Mouse (Mus musculus) cerebellum, postnatal 25 days (tissue): ENCODE data around the gene Dnajc7.
"Not testable (repeated sequence)": the region's sequence is repeated elsewhere in the genome, so short reads cannot be mapped to it uniquely, and the experiment has no call there.

Experiments used
- DNase-seq, 2 experiments: peaks; one replicate each; pipeline ENCODE4 v3.0.0; 2021; ENCODE audit warnings: mixed read lengths in 2 of 2

Dnajc7 gene

DNA sequence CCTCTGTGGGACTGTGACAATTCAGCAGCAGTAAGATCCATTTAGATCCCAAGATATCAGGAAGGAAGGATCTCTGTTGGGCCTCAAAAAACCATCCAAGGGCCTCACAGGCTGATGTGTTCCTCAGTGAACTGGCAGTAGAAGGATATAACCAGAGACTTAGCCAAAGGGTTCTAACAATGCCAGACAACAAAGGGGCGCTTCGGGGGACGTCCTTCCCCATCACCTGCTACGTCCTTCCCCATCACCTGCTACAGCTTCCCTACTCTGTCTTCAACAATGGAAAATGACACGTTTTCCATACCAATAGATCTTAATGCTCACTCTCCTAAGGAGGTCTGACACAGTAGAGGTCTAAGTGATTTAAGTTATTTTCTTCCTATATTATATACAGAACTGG is 3.6 kb downstream of the Dnajc7 start:
- DNase-seq, result no peak

DNA sequence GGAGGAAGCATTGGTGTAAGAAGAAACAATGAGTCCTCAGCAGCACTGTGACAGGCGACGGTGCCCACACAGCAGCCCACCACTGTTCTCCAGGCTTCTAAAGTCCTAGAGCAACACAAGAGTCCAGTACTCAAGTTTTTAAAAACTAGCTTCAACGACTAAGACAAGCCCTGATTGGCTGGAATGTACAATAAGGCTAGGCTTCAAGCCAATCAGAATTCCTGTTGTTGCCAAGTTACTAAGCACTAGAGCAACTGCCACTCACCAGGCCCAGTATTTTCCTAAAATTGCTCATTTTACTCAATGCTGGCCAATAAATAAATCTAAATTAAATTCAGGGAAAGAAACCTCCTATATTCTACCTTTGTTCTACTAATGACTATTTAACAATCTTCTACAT is 6.7 kb downstream of the Dnajc7 start:
- no peak for DNase-seq

DNA sequence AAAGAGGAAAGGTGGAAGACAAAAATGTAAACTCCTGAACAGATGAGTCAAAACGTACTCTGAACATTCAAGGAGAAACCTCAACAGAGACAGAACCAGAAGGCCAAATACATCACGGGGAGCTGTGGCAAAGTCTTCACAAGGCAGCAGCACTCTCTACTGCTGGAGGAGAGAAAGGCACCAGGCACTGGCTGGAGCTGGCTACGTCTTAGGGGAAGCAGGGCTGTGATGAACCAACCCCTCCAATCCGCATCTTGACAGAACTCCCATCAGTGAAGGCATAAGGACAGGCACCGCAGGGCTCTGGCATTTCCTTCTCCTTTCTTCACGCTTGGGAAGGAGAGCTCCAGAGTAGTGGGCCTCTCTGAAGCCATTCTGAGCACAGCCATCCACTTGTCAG is 8.3 kb downstream of the Dnajc7 start:
- peak in 1 of 2 experiments; percentile 61 for DNase-seq

DNA sequence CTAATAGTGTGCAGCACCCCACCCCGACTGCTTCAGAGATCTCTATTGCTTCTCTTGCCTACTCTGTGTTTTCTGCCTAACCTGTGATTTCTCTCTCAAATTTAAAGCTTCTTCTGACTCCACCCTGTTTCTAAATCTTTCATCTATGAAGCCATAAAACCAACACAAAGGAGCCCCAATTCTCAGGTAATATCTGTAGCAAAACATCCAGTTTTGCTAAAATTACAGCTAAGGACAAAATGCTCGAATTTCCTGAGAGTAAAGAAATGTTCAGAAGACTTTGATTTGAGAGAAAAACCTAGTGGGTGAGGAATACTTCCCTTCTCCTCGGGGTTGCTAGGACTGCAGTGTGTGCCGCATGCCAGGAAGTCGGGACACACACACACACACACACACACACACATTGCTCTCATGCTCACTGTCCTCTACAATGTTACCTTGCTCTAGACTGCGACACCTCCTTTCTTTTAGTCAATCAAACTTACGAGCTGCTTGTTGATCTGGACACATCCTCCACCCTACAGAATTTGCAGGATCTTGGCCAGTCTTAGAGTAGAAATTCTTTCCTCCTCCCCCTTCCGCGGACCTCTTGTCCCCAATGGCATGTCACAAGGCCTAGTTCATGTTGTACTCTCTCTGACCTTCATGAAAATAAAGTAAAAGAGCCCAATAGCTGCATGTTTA is 9.8 kb downstream of the Dnajc7 start:
- no peak for DNase-seq

DNA sequence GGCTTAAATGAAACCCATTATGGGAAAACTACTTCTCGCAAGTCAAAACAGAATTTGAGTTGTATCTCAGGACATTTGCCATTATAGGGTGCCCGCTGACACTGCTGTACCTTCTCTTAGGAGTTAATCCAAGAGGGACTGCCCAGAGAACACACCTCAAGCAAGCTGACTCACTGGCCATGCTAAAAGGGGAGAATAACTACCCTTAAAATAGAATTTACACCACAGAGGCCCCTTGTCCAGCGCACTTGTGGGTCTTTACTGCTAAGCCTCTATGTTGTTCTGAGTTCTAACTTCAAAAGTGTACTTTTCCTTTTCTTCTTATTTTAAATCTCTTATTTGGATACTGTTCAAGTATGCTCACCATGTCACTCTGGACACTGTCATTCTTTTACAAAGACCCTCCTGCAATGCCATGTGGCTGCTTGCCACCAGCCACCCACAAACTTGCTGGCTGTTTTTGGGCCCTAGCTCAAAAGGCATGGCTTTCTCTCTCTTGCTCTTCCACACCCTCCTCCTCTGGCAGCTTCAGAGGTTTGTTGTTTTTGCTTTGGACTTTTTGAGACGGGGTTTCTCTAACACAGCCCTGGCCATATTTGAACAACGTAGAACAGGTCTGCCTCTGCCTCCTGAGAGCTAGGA is 10.5 kb downstream of the Dnajc7 start:
- DNase-seq, result no peak

DNA sequence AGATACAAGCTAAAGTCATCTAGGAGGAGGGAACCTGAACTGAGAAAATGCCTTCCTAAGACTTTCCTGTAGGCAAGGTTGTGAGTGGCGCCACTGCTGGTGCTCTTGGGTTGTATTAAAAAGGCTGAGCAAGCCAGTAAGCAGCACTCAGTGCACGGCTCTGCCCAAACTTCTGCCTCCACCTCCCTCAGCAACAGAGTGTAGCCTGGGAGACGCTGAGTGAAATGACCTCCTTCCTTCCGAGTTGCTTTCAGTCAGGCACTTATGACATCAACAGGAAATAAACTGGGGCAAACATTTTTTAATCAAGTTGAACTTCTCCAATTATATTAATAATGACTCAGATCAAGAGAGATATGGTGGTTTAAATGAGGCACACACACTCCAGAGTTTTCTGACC is 11.2 kb downstream of the Dnajc7 start:
- no peak for DNase-seq

DNA sequence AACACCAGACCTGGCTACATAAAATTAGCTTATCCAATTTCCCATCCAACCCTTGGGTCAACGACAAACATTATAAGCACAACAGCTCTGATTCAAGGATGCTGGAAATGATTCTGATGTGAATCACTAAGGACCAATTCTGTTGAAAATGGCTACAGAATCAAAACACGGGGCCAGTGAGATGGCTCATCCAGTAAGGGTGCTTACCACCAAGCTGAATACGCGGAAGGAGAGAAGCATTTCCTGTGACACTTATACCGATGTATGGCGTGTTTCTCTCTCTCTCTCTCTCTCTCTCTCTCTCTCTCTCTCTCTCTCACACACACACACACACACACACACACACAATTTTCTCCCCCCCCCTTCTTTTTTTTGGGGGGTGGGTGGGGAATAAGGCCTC is 12.8 kb downstream of the Dnajc7 start:
- no peak for DNase-seq

DNA sequence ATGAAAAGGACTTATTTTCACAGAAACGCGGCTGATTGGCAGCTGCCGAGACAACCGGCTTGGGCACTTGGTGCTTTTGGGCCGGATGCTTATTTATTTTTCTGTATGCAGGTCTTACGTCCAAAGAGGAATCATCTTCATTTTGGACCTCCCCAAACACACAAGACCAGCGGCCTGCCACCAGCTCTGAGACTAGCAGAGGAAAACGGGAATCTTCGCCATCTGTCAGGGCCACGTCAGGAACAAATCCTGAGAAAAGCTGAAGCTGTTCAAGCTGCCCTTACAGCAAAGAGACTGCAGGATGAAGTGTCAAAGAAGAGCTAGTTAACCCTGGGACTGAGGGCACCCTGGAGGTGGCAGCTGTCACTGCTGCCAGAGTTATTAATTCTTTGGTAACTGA is 14.5 kb downstream of the Dnajc7 start:
- DNase-seq, result peak; percentile 60 to 67

DNA sequence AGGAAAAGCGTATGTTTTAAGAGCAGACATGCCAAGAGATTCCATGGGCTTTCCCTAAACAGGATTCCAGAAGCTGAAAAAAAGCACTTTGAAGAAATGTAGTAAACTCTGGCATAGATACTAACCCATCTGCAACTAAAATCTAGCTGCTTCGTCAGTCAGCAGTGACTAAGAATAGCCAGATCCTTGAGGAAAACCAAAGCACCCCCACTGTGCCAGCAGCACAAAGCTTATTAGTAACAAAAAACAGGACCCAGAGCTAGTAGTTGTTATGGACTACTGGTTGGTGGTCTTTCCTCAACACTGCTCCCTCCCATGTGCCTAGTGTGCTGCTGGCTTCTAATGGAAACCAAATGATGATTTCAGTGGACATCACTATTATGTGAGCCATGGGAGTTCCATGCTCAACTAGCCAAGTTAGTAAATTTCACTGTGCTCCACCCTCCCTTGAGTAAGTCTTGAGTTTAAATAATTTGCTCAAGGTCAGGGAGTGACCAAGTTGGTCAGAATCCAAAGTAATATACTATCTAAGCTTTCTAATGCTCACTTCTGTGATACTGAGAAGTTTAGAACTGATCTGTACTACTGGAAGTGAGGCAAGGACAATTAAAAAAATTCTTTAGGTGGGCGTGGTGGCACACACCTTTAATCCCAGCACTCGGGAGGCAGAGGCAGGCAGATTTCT is 15.5 kb downstream of the Dnajc7 start:
- peak in 1 of 2 experiments; percentile 53 for DNase-seq

DNA sequence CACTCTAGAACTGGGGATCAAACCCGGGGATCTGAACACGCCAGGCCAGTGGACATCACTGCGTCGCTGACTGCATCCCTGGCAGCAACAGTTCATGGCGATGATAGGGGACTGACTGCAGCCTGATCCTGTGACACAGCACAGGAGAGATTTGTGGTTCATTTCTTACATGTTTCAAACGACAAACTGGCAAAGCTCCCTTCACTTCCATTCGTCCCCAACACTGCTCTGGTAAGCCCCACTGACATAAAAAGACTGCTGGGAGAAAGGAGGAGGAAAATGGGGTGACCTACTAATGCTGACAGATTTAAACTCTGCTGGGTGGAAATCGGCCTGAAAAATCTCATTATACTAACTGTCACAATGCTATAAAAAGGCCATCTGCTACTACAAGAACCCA is 16.2 kb downstream of the Dnajc7 start:
- DNase-seq, result peak; percentile 40 to 53

DNA sequence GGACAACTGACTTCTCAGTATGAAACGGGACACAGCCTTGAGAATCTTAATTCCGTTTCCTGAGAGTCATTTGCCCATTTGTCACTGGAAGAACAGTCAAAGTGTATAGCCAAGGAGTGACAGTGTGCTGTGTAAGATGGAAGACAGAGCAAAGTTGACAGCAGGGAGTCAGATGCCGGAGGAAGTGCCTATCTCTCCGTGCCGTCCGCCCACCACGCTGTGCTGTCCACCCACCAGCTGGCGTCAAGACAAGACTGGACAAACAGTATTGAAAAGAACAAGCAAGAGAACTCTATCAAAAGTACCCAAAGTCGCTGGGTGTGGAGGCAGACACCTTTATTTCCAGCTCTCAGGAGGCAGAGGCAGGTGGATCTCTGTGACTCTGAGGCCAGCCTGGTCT is 16.8 kb downstream of the Dnajc7 start:
- DNase-seq, result peak in 1 of 2 experiments; percentile 46

DNA sequence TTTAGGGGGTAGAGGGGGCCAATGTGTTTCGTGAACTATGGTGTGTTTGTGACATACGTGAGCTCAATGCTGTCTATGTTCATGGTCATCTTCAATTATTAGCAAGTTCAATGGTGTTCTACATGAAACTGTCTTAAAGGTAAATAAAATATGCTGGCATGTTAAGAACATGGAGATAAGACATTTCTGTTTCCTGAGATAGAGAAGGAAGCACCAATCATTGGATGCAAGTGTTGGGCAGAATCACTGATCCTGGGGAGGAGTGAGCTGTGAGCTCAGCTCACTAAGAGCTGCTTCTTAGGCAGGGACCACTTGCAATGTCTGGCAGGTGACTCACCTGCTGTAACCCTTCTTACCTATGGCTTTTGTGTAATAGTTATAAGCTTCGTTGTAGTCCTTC is 18.6 kb downstream of the Dnajc7 start:
- DNase-seq, result no peak

DNA sequence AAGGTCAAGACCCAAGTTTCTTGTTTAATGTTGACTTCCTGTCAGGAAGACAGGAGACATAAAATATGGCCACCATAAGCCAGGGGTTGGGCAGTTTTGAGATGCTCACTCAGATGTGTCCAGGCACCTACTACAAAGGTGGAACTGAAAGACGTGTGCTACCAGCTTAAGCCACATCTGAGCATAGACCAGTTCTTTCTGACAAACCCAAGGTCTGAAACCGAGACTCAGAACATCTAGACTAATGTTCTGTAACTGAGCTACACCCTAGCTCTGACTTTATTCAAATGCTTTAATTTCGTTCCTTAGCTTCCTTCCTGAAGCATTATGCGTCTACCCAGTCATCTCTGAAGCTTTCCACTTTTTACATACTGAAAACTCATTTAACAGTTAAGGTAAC is 21.9 kb downstream of the Dnajc7 start:
- no peak for DNase-seq

DNA sequence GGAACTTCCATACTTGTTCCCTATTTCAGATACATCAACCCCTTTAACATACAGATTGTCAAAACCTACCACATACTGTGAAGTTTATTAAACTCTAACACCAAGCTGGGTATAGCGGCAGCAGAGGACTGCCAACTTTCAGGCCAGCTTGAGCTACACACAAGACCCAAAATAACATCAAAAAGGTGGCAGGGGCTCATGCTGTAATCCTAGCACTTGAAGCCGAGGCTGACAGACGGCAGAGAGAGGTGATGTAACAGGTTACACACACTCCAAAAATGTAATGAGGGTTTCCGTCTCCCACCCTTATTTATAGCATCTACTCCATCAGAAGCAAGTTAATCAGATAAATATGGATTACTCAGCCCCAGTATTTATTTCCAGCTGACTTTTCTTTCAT is 24.4 kb downstream of the Dnajc7 start:
- DNase-seq, result peak in 1 of 2 experiments; percentile 48

DNA sequence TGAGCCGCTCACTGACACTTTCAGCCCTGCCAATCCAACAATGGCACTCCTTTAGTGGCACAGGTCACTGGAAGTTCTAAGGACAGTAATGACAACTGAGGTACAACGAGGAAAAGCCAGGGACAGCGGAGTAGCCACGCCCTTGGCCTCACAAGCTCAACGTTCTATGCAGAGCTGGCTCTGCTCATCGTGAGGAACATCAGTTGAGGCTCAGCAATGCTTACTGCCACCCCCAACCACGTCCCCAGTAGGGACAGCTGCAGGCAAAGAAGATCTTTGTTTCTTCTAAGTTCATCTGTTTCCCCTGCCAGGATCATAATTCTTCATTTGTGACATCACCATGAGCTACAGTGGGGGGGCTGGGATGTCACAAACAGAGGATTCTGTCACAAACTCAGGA is 25.4 kb downstream of the Dnajc7 start:
- DNase-seq, result no peak

DNA sequence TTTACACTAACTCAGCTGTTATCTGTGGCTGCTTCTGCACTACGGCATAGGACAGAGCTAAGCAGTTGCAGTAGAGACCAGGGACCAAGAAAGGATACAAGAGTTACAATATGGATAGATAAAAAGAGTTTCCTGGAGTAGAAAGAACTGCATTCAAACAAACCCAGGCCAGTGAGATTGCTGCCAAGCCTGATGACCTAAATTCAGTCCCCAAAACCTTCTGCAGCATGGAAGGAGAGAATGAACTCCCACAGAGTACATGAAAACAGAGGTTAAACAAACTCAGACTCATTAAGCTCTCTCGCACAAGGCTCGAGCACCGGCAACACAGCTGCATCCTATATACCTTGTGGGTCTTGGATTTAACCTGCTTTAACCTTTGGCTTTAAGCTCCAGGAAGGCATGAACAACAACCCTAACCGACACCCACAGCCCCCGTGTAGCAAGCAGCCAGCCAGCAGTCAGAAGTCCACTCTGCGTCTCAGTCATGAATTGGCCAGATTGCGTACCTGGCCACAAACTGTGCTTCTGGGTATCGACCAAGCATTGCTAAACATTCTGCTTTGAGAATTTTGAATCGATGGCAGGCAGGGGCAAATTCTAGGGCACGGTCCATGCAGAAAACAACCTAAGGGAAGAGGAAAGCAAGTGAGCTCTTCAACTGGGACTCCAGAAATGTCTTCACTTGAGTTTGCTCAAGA is 27.5 kb downstream of the Dnajc7 start:
- DNase-seq, result peak in 1 of 2 experiments; percentile 51

DNA sequence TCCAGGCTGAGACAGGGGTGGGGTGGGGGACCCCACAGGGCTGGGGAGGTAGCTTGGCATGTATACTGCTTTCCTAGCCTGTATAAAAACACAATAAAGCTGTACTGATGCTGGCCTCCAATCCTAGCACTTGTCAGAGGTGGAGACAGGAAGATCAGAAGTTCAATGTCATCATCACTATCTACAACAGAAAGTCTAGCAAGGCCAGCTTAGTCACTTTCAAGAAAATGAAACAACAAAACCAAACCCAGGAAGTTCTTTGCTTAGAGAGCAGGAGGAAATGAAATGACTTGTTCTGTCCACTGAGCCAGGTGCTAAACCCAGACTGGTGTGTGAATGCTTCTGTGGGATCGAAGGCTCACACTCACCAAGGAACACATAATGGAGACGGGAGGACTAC is 31.5 kb downstream of the Dnajc7 start:
- DNase-seq, result no peak

DNA sequence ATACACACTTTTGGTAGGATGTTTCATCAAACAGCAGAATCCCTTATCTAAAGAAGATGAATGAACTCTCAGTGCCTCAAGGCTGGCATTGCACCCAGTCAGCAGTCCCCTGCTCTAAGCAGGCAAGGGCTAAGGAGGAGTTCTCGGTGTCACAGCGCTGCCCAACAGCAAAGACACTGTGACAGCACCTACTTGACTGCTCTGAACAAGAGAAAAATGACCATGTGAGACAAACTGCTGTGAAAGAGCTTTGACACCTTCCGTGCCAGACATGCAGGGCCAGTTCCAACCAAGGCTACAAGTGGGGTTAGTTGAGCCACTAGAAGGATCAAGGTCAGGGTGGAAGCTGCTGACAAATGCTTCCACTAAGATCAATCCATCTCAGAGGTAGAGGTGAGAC is 34.8 kb downstream of the Dnajc7 start:
- no peak for DNase-seq

DNA sequence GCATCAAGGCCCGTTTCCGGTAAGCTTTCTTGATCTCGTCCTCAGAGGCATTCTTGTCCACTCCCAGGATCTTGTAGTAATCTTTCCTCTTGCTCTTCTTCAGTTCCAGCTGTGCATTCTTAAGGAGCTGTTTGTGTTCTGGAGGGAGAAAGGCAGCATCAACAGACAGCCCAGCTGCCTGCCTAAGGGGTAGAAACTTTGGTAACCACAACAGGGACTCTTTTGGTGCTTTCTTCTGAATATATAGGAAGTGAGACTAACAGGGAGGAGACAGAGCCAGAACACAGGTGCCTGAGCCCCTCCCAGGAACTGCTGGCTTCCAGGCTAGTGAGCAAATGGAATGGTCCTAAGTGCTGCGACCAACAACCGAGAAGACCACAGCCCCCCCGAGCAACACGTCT is 35.4 kb downstream of the Dnajc7 start:
- no peak for DNase-seq

DNA sequence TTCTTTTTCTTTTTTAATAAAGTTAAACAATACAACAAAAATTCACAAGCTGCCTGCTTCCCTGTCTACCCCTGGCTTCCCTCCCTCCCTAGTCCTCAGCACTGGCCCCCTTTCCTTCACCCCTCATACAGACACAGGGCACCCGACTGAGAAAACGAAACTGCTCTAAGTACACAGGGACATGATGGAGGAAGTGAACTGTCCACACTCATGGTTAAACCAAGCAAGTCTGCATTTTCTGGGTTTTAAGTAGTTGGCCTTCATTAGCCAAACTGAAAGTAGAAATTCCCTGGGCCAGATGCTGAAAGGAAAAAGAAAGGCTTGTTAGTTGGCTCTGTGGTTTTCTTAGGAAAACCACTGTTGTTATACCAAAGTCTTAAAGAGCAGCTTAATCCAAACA is 37.1 kb downstream of the Dnajc7 start:
- DNase-seq, result no peak

DNA sequence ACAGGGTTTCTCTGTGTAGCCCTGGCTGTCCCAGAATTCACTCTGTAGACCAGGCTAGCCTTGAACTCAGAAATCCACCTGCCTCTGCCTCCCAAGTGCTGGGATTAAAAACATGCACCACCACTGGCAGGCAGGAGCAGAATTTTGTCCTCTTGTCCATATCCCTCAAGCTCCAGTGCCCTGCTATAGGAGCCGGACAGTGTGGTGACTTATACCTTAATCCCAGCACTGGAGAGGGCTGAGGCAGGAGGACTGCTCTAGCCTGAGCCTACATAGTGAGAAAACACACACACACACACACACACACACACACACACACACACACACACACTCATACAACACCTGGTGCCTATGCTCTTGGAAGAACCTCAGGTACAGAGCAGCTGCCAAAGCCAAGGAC is 37.6 kb downstream of the Dnajc7 start:
- DNase-seq, result not testable (repeated sequence)

DNA sequence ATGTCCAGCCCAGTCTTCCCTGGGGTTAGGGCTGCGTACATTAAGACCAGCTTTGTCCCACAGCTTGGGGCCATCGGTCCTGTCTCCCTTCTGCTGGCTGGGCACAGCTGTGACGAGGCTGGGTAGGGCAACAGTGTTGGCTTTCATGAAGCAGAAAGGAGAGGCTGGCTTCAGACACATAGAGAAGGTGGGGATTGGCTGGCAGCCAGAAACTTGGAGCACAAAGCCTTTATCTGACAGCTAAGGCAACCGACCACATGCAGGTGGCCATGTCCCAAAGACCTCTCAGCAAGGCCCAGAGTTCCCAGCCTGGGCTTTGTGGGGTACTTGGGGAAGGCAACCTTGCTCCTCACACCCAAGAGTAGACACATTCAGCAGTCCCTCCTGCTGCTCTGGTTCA is 38.2 kb downstream of the Dnajc7 start:
- peak; percentile 41 to 64 for DNase-seq

DNA sequence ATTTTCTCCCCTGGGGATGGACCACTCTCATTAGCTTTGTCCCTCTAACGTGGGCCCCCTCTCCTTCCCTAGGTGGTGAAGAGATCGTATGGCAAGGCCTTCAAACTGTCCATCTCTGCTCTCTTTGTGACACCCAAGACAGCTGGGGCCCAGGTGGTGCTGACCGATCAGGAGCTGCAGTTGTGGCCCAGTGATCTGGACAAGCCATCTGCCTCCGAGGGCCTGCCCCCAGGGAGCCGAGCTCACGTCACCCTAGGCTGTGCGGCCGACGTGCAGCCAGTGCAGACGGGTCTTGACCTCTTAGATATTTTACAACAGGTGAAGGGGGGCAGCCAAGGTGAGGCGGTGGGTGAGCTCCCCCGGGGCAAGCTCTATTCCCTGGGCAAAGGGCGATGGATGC is 39.7 kb downstream of the Dnajc7 start:
- no peak for DNase-seq
